Mouse (Mus musculus) heart, postnatal 0 days (tissue): ENCODE measurements around the gene Hsp90aa1.

Source experiments
- CTCF ChIP-seq: IDR thresholded peaks from 2 replicates; pipeline ENCODE4 v1.5.1; 2016; ENCODE audit warnings: antibody characterized with exemption, control low read depth, low read depth
- EP300 ChIP-seq: IDR thresholded peaks from 2 replicates; pipeline ENCODE4 v1.6.1; 2016; ENCODE audit warnings: antibody characterized with exemption, low read depth

DNA sequence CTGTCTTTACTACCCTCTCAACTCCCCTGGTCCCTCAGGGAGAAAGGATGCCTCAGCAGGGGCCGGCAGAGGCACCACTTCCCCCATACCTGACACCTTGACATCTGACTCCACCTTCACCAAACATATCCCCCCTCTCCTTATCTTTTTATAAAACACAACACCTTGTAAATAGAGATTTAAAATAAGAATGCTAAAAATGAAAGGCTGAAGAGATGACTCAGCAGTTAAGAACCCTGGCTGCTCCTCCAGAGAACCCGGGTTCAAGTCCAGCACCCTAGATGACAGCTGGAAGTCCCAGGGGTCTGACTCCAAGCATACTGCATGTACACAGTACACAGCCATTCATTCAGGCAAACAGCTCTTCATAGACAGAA, 3.4 kb downstream of the Hsp90aa1 start:
- TF ChIP-seq CTCF, result no peak
- no peak for TF ChIP-seq EP300
